Mouse (Mus musculus) retina, adult 2 months (tissue): ENCODE results near the gene Il6st.

Experiments
- DNase-seq: peaks from one replicate; pipeline ENCODE4 v3.0.0-alpha.2; 2012; ENCODE audit warnings: low read depth, low spot score

The Il6st gene

GRCm38 (mm10) chr13:112442867-112443529, 20.9 kb upstream of the Il6st start:
- no peak for DNase-seq

DNA sequence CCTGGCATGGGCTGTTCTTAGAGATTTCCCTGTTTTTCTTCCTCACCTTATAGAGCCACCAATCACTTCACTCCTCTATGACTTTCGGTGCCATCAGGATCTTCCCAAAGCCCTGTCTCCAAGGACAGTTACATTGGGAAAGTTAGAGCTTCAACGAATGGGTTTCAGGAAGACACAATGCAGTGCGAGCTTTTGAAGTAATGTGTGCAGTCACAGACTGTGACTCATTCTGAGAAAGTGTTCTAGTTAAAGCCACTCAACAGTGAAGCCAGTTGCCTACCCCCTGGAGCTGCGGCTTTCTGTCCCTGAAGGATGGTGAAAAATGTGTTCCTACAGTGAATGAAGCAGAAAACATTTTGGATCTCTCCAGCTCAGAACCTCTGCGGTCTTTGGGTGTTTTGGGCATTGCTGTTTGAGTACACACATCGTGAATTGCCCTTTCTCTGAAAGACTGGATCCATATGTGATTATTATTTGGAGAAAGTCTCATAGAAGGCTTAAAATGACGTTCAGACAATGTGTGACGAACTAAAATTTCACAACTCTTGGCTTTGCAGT, 16.7 kb upstream of the Il6st start:
- no peak for DNase-seq

- no peak for DNase-seq
Measured at GRCm38 (mm10) chr13:112450210-112450609, 13.7 kb upstream of the Il6st start.

GRCm38 (mm10) chr13:112457366-112457765, 6.5 kb upstream of the Il6st start:
- no peak for DNase-seq

- DNase-seq, result no peak
Measured at GRCm38 (mm10) chr13:112458016-112458415, 5.9 kb upstream of the Il6st start.

- no peak for DNase-seq
Measured at GRCm38 (mm10) chr13:112458435-112459018, 5.3 kb upstream of the Il6st start.

DNA sequence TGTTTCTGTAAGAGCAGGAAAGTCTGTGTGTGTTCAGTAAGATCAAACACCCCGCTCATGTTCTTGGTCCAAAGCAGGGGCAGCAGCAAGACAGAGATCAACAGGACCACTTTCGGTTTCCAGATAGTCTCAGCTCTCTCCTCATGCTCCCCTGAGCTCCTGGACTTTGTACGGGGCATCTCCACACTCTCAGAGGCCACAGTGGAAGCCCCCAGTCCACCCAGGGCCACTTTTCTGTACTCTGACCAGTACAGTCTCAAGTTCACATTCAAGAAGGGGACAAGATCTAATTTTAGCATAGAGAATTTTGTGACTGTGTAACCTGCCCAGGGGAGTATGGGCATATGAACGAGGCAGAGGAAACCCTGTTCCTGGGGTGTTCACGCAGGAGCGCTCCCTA, 3.9 kb upstream of the Il6st start:
- no peak for DNase-seq

DNA sequence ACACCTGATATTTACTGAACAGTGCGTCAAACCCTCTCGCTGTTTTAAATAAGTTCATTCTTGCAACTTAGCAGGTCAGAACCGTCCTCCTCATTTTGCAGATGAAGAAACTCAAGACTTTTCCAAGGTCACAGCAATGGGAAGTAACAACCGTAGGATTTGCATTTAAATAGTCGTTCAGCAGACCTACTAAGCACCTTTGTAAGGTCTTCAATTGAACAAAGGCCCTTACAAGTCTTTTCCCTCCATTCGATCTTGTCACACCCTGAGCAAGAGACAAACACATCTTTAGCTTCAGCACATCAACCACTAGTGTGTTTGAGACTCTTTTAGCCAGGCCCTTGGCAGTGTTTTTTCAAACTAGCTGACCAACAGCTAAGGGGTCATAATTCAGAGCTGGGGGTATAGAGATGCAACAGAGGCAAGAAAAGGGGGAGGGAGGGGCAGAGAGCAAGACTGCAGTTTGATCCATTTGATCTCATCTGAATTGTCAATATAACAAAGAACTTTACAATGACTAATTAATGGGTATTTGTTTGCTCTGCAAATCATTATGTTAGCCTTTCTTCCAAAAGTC, 1.4 kb upstream of the Il6st start:
- DNase-seq, result no peak

- DNase-seq, result no peak
Measured at GRCm38 (mm10) chr13:112463337-112463802, 500 bp upstream of the Il6st start.

DNA sequence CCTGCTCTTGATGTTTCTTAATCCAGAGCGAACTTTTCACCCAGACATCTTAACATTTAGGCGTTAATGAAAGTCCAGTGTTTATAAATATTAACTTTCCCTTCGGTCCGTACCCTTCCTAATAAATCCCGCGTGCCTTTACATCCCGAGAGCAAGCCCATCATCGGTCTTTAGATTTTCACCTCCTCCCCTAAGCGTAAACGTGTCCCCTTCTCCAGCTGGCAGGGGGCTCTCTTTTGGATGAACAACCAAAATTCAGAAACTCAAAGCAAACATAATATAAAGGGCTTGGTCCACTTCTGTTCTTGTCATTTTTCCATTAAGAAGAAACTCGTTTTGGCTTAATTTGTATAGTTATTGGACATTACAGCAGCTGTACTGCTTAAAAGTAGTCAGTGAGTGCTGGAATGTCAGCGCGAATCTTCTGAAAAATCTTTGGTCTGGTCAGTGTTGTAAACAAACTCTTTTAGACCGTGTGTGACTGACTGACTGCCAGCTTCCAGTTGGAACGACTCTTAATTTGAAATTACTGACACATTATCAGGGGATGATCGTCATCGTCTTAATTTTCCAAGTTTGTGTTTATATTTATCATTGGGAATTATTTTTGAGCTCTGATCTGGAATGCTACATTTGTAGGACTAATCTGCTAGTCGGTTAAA, 887 bp downstream of the Il6st start:
- no peak for DNase-seq

GRCm38 (mm10) chr13:112465585-112465984, 1.7 kb downstream of the Il6st start:
- DNase-seq, result no peak

DNA sequence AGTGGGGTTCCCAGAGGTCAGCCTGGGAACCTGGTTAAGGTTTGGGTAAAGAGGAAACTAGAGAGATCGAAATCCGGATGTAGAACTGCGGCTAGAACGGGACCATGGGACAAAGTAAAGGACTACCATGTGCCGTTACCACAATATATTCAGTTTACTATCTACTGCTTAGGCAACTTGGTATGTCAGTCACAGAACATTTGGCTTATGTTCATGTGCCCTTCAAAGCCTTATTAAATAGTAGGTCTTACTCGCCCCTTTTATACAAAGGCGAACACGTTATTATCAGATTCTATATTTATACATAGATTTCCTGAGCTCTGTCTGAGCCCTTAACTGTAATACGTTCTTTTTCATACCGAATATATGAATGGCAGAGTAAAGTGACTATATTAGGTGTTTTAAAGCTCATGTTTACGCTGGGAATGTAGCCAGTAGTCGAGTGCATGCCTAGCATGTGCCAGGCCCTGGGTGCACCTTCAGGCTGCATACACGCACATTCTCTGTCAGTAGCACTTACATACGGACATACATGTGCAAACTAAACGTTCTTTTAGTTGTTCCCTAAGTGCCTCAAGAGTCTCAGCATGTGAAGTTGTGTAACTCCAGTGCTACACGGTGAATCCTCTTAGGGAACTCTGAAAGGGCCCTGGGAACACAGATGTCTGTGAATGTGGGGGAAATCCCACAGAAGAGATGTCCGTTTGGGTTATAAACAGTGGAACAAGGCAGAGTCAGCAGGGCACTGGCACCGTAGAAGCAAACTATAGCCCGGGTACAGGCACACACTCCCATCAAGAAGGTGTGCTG, 2.5 kb downstream of the Il6st start:
- DNase-seq, result no peak

DNA sequence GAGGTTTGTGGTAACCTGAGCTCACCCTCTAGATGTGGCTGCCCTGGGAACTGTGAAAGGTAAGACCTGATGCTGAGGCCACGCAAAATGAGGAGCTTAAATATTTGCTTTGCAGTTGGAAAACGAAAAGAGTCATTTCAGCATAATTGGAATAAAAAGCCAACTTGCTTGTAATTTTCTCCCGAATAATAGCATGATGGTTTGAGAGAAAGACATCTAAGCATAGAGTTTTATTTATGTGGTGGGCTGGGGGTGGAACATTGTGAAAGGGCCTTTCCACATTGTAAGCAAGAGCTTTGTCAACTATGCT, 3.0 kb downstream of the Il6st start:
- no peak for DNase-seq

GRCm38 (mm10) chr13:112467384-112467783, 3.5 kb downstream of the Il6st start:
- no peak for DNase-seq

DNA sequence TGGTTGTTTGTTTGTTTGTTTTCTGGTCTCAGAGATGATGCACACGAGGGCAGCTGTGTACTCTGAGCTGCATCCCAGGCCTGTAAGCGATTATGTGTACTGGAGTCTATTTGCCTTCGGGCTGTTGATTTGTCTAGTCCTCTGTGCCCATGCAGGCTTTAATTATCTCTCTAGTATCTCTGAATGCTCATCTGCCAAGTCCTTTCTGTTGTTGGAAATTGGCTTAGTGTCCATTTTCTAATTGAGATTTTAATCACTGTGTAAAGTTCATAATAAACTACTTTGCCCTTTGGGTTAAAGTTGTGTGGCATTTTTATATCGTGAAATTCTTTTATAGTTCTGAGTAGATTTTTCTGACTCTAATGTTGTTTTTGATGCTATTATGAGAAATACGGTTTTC, 5.6 kb downstream of the Il6st start:
- no peak for DNase-seq

- DNase-seq, result no peak
Measured at GRCm38 (mm10) chr13:112471201-112471600, 7.3 kb downstream of the Il6st start.

DNA sequence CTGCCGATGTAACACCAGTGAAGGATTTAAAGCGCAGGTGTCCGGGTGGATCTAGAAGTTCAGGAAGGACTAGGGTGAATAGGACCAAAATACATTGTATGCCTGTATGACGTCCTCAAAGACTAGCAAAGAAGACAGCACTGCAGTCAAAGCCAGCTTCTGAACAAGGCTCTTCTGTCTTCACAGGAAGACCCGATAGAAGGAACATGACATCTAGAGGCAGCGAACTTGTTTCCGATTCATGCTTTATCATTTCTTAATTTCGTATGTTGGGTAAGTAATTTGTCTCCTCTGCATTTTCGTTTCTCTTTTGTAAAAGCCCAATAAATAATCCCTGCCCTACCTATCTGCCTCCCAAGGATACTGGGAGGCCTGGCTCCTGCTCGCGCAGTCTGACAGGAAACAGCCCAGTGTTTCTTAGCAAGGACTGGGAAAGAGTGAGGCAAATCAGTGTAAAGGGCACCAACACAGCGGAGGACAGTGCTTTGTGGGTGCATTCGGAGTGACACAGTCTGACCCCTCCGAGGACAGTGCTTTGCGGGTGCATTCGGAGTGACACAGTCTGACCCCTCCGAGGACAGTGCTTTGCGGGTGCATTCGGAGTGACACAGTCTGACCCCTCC, 8.6 kb downstream of the Il6st start:
- DNase-seq, result no peak

DNA sequence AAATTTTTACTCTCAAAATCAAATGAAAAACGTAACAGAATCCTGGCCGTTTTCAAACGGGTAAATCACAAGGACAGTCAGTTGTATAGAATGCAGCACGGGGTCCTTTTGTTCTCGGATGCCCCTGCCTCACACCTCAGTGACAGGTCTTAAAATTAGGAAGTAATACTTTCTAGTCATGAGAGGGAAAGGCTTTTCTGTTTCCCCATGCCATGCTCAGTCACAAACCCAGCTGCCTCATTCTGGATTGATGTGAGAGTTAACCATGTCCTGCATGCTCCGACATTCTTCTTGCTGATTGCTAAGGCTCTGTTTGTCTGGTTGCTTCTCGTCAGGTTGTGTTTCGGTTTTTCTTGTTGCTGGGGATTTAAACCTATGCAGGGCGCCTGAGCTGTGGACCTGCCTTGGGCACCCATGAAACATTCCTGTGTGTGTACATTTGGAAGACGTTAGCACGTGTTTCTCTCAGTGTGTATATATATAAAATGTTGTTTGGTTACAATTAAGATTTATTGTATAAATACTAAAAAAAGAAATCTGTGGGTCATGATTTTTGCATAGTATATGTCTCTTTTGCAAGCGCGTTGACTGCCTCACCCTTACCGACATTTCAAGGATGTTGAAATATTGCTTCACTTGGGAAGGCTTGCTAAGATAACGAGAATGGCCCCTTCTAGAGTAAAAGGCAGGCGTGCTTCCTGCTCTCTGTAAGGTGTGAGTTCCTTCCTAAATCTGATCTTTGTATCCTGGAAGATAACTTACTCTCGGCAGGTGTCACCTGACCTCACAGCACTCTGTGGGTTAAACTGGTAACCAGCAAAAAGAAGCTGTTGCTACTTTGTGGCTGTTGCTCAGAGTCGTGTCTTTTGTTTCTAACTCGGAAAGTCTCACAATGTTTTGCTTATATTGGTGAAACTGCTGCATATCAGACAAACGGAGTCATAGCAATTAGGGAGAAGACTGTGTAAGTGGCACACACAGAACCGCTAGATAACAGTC, 10.2 kb downstream of the Il6st start:
- DNase-seq, result no peak

GRCm38 (mm10) chr13:112479032-112479431, 15.2 kb downstream of the Il6st start:
- DNase-seq, result no peak

- DNase-seq, result no peak
Measured at GRCm38 (mm10) chr13:112479926-112480325, 16.1 kb downstream of the Il6st start.
